Mouse (Mus musculus) layer of hippocampus, adult 18-20 months (tissue): ENCODE data around the gene Amot. TPM values are rescaled to one million over a fixed set of nuclear protein-coding genes. Genes with fewer than 3 reads are reported as not detected.

Experiments used
- DNase-seq, 2 experiments: peaks; one replicate each; pipeline ENCODE4 v3.0.0; 2022; ENCODE audit warnings: low spot score in 2 of 2
- total RNA-seq, 2 experiments: library from RNA; stranded (reverse); gene quantifications; 2 replicates each; pipeline ENCODE4 v1.2.3; 2021

Amot gene
- total RNA-seq, 2 experiments from 2014 or later: 26.2 to 28.8 TPM

DNA sequence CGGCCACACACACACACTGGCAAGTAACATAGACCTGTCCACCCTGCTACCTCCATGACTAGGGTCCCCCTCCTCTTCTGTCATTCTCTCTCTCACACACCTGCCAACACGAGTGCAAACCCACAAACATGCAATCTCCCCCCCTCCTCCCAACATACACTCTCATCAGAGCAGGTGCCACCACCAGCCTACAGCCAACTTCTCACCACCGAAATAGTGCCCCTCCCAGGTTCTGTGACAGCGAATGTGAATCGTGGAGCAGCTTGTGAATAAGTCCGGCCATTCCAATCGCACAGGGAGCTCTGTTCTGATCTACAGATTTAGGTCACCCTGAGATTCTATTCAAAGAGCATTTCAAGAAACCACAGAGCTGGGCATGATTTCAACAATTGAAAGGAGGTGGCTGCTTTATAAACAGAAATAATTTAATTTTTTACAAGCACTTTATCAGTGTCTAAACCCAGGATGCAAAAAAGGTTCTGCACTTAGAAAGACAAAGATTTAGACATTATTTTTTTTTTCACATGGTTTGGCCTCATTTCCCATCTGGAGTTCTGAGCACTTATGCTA, 21.4 kb downstream of the Amot start:
- no peak for DNase-seq

GRCm38 (mm10) chrX:145482383-145482782, 22.6 kb downstream of the Amot start:
- DNase-seq: no peak

DNA sequence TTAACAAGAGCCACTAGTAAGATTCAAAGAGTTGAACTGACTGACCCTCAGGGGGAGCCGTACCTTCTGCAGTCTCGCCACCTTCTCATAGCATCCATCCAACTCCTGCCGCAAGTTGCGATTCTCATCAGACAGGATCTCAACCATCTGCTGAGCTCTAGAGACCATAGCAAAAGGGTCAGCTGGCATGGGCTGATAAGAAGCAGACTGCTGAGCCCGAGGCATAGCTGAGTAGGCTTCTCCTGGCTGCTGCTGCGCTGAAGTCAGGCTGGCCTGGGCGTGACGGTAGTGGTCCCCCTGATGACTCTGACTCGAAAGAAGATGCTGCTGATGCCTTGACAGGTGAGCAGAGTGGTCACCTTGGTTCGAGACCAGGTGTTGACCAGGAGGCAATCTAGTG, 25.0 kb downstream of the Amot start:
- DNase-seq: no peak

GRCm38 (mm10) chrX:145477725-145478194, 27.2 kb downstream of the Amot start:
- peak in 1 of 2 experiments; percentile 49 for DNase-seq

DNA sequence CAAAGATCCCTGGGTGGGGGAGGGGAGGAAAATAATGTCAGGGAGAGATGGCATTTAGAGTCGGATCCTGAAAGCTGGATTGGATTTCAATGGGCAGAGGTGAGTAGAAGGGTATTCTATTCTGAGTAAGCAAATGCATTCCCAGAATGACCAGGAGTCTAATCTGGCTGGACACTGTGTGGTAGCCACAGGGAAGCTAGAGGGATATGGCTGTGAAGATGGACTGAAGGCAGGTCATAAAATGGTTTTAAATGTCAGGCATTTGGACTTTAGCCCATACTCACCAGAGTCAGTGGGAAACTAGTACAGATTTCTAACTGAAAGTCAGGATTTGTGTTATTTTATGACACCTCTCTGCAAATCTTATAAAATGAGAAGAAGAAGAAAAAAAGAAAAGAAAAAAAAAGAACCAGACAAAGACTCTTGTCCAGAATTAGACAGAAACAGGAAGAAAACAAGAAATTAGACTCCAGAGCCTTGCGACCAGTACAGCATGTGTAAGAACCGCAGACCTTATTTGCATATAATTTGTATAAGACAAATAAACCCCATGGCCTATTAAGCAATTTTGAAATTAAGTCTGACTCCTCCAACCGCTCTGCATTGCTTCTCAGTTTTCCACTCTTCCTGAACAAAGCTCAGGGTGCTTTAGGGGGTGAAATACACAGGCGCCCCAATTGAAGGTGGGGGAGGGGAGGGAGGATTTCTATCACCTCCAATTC, 27.8 kb downstream of the Amot start:
- no peak for DNase-seq

GRCm38 (mm10) chrX:145468264-145468663, 36.7 kb downstream of the Amot start:
- DNase-seq: no peak

DNA sequence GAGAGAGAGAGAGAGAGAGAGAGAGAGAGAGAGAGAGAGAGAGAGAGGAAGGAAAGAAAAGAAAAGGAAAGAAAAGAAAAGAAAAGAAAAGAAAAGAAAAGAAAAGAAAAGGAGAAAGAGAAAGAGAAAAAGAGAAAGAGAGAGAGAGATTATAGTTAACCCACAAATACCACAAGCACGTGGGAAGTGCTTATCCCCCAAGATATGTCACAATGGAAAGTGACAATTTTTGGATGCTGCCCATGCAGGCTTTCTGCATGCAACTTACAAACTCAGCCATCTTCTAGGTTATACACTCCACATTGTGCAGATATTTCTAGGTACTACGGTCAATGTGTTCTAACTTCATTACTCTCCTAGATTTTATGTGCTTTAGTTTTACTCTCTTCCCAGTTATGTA, 41.5 kb downstream of the Amot start:
- DNase-seq: no peak

DNA sequence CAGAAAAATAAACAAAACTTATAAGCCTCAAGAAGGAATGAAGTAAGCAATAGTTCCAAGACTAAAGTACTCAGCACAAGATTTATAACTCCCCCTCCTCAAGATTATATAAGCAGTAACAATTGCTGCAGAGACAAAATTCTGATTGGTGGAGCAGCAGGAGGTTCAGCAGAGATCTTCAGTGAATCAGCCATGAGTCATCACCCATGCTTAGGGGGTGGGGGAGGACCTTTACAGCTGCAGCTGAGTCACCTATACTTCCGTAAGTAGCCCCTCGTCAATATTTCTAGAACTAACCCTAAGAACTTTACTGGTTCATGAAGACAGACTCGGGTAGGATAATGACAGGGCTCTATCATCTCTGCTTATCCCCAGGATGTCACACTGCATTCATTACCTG, 43.6 kb downstream of the Amot start:
- no peak for DNase-seq

DNA sequence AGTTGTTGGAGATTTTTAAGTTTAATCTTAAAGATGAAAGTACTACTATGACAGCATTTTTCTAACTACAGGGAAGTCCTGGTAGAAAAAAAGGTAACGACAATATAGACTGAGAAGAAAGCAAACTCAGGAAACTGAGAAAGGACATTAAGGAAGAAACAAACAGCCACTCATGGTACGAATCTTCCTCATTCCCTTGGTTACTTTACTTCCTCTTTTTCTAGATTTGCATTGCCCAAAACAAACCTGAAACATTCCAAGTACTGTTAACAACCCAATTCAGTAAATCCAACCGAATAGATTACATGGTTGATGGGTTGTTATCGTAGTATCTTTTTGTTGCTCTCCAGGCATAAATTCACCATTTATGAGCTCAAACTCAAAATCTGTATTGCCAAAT, 48.7 kb downstream of the Amot start:
- no peak for DNase-seq

DNA sequence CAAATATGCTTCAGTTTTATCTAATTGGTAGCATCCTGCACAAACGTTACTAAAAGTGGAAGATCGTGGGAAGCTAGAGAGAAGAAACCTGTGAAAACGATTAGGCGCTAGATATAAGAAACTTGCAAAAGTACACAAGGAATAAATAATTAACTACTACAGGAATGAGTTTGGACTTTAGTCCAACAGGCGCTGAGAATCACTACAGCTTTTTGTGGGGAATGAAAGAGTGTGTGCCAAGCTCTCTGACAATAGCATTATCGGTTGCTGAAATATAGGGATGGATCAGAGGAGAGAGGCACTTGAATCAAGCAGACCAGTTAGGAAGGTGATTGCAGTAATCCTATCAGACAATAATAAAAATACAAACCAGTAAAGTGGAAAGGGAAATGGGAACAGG, 49.4 kb downstream of the Amot start:
- no peak for DNase-seq

DNA sequence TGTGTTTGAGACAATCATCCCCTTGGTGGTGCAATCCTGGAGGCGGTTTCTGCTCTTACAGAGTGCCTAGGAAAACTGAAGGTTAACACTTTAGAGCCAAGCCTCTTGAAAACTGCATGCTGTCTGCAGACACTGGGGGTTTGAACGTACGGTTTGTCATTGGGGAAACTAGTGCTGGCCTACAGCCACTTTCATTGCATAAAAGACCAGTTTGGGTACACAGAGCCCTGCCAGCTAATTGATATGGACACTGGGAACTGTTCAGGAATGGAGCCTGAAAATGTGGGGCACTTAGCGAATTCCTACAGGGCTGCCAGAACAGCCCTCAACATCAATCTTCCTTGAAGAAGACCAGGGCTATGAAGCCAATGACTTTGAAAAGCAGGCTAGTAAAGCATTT, 50.2 kb downstream of the Amot start:
- peak; percentile 3 to 33 for DNase-seq

GRCm38 (mm10) chrX:145441526-145441925, 63.5 kb downstream of the Amot start:
- DNase-seq: no peak

DNA sequence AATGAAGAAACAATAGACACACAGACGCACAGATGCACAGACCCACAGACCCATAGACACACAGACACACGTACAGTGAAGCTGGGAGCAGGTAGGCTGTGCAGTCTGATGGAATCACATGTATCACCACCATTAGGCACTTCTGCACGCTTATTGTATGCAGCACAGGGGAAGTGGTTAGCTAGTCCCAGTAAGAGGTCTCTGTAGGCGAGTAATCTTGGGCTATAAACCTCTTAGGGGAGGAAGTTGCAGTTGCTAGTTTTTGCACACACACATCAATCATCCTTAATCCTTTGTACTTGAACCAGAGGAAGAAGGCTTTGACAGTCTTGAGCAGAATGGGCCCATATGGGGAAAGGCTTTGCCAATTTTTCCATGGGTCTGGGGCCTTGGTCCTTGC, 71.3 kb downstream of the Amot start:
- DNase-seq: no peak

DNA sequence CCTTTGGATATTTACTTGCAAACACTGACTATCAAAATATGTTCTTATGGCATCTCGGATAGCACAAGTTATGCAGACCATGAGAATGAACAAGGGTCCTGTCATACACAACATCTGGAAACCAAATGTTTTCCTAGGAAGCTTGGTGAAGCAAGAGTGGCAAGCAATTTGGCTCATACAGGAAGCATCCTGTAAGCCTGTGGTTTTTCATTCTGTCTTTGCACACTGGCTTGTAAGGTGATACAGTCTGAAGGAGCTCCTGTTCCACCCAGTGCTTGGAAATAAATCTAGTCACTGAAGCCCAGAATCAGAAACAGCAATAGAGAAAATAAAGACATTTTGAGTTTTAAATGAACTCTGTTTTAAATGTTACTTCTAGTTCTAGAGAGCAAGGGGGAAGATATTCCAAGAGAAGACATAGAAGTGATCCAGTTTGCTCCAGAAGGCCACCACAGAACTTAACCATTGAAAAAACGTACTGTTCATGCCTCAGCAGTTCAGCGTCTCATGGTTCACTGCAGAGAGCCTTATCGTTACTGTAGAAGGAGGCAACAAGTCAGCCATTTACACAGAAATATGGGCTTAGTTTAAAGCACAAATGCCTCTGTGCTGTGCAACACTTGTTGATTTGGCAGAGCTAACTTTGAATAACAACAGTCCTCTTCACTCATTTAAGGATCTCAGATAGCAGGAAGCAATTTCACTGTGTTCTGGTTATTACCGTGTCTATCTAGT, 74.0 kb downstream of the Amot start:
- DNase-seq: no peak

DNA sequence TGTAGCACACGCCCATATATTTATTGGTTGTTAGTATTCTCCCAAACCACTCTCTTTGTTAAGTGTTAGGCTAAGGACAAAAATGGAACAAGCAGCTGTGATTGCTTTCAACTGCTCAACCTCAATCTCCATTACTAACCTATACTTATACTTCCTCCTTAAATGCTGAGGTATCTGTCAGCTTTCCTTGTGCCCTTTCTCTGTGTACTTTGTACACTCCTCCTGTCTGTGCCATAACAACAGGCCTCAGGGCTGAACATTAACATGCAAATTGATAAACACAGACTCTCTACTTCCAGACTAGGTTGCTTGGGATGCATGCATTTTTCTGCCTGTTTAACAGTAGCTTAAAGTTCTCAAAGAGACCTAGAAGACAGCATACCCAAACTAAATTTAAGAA, 76.2 kb downstream of the Amot start:
- no peak for DNase-seq

DNA sequence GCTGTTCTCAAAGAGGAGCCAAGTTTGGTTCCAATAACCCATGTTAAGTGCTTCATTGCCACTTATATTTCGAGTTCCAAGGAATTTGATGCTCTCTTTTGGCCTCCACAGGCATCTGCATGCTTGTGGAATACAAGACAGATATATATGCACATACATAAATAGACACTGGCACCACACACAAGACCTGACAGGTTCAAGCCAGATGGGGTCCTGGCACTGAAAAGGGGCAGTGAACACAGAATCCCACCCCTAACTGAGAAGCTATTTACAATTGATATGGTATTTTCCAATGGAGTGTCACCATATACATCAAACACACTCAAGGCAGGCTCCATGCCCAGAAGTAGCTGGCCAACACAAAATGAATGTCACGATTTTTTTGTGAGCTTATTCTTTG, 81.0 kb downstream of the Amot start:
- no peak for DNase-seq

GRCm38 (mm10) chrX:145414319-145414718, 90.7 kb downstream of the Amot start:
- DNase-seq: no peak

- no peak for DNase-seq
These were observed 93.6 kb downstream of the Amot start for GRCm38 (mm10) chrX:145411425-145411824.

GRCm38 (mm10) chrX:145406052-145406451, 98.9 kb downstream of the Amot start:
- no peak for DNase-seq

GRCm38 (mm10) chrX:145401926-145402325, 103.1 kb downstream of the Amot start:
- DNase-seq: no peak

DNA sequence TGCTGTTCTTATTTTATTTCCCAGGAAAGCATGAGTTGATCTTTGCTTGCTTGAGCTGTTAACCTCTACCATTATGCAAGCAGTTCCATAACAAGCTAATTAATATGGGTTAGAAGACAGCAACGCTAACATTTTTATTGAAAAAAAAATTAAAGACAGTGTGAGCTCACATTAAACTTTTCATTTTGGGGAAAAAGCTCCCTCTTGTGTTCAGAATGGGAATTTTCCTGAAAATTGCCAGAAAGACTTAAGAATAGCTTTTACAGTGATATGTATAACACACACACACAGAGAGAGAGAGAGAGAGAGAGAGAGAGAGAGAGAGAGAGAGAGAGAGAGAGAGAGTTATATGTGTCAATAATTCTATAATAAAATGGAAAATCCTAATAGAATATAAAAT, 105.7 kb downstream of the Amot start:
- peak in 1 of 2 experiments; percentile 31 for DNase-seq
